Mouse (Mus musculus) heart, adult 2 months (tissue): ENCODE measurements at regions not wholly inside any gene's neighbourhood (a gene's known extent, or its start where the extent isn't known, plus 50 kb on each side); places are given as distances from the start of the nearest gene placed in this dataset.

ENCODE experiments used
- CTCF ChIP-seq: fragments of 200-600 bp; IDR thresholded peaks from 2 replicates; pipeline ENCODE4 v1.8.1; 2022; ENCODE audit warnings: antibody characterized with exemption, mild to moderate bottlenecking, moderate library complexity
- EP300 ChIP-seq: fragments of 200-500 bp; IDR thresholded peaks from 2 replicates; pipeline ENCODE4 v1.6.1; 2011; ENCODE audit warnings: low read depth, low read length, control low read depth; ENCODE audit not compliant: insufficient read depth
- POLR2A ChIP-seq: fragments of 200-500 bp; IDR thresholded peaks from 2 replicates; pipeline ENCODE4 v1.6.1; 2011; ENCODE audit warnings: mild to moderate bottlenecking, low read depth, low read length, control low read depth; ENCODE audit not compliant: insufficient read depth

DNA sequence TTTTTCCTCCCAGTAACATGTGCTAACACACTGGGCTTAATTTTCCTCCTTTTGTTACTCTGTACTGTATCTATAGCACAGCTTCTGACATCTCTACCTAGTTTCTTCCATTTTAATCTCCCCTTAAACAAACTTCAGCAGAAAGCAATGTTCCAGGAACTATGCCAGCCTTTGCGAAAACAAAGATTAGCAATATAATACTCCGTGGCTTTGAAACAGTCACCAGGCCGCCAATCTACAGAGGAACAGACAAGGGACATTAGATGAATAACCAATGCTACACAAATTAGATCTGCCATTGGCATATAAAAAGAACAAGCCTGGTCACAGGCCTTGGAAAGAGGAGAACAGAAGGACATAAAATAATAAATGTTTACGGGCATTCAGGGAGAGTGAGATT lies 220.2 kb upstream of the 4930583I09Rik start:
- TF ChIP-seq CTCF (no peak), POLR2A (no peak), EP300 (no peak)
